21 mouse cellular contexts compared by ENCODE assay signal in genomic region chr16:51675988-51676387, GRCm38 (mm10).
DNase-seq lines count a peak whose midpoint lies in the region; TF ChIP-seq lines count a peak whose summit lies in the region.
"Had no signal": no experiment of that assay in that cellular context is flagged by ENCODE, and none has a peak within 500 bp of the region (broad histone marks: within the 10 kb centered on the region; RNA-seq: fewer than 3 reads in every experiment).

No protein-coding gene starts in this region.

- no peaks in the 10 kb centered on the region for H3K4me1 ChIP-seq in cerebellum, adult 2 months (ENCODE audit: control insufficient read depth, insufficient read depth, low read length)
- H3K4me1 ChIP-seq: heart, embryonic 15.5 days; hindbrain, embryonic 12.5 days; megakaryocyte, embryonic 14.5 days; neural tube, embryonic 13.5 days had no signal

- H3K27me3 ChIP-seq in cerebellum, adult 2 months (ENCODE audit: control insufficient read depth, insufficient read depth, low read length) = no peaks in the 10 kb centered on the region
- H3K27me3 ChIP-seq: heart, embryonic 15.5 days; hindbrain, embryonic 12.5 days; megakaryocyte, embryonic 14.5 days; neural tube, embryonic 13.5 days had no signal

- H3K4me3 ChIP-seq in cerebellum, adult 2 months (replicated peaks; ENCODE audit: insufficient read depth, low read depth, low read length) = no peak overlapping the region
- H3K4me3 ChIP-seq: gastrocnemius, adult 2 months; heart, adult 2 months; heart, embryonic 15.5 days; hindbrain, embryonic 12.5 days; megakaryocyte, embryonic 14.5 days; neural tube, embryonic 13.5 days had no signal

- no peak for TF ChIP-seq CTCF in cerebellum, adult 2 months (IDR thresholded peaks at IDR 0.05; ENCODE audit: borderline replicate concordance, insufficient read depth, low read depth, low read length)

- DNase-seq in 416B (ENCODE audit: low read depth) = peak; percentile 51
- DNase-seq in CD4-positive helper T cell, adult 2 months (ENCODE audit: low read depth, low spot score) = peak; percentile 45
- peak; percentile 11 for DNase-seq in embryo, embryonic 11.5 days (ENCODE audit: low read depth, low spot score)
- peak; percentile 59 for DNase-seq in induced T-regulatory cell, adult 2 months (ENCODE audit: low read depth)
- DNase-seq in left cerebral cortex, adult 8-10 months (ENCODE audit: low spot score in 2 of 2) = no peak
- no peak for DNase-seq in cerebellum, adult 2 months
- no peak for DNase-seq in urinary bladder, adult 2 months (ENCODE audit: low spot score)
- DNase-seq: adrenal gland, postnatal 10 days; cerebellum, adult 18-20 months; forebrain, postnatal 0 days; gastrocnemius, adult 2 months; heart, adult 2 months; kidney, postnatal 36 days; layer of hippocampus, adult 9-11 months; lung, adult 2 months; right cerebral cortex, postnatal 4 days; thymus, postnatal 14 days had no signal

- WGBS in cerebellum, adult 2 months = 73% methylated on average over 4 of the region's 4 CpGs

- TF ChIP-seq POLR2A in cerebellum, adult 2 months (IDR thresholded peaks at IDR 0.05; ENCODE audit: borderline replicate concordance, insufficient read depth, low read length) = no peak

- no peak overlapping the region for H3K27ac ChIP-seq in cerebellum, adult 2 months (ENCODE audit: insufficient read depth, low read length)
- H3K27ac ChIP-seq: gastrocnemius, adult 2 months; heart, adult 2 months; heart, embryonic 15.5 days; hindbrain, embryonic 12.5 days; neural tube, embryonic 13.5 days had no signal

Comparison
In these comparisons a context has a peak if more than half of its experiments do, and no peak if none do; other contexts are left out.
1. DNase-seq: peak in 416B (single experiment), CD4-positive helper T cell, adult 2 months (single experiment), embryo, embryonic 11.5 days (single experiment) and induced T-regulatory cell, adult 2 months (single experiment); none in left cerebral cortex, adult 8-10 months (0 of 2), cerebellum, adult 2 months (0 of 2) and urinary bladder, adult 2 months (single experiment).